Mouse (Mus musculus) heart, postnatal 0 days (tissue): ENCODE data around the gene Nckap5.

ENCODE experiments used
- CTCF ChIP-seq: IDR thresholded peaks from 2 replicates; pipeline ENCODE4 v1.5.1; 2016; ENCODE audit warnings: antibody characterized with exemption, control low read depth, low read depth
- EP300 ChIP-seq: IDR thresholded peaks from 2 replicates; pipeline ENCODE4 v1.6.1; 2016; ENCODE audit warnings: antibody characterized with exemption, low read depth

GRCm38 (mm10) chr1:126578163-126578562 lies 252.4 kb downstream of the Nckap5 start:
- TF ChIP-seq EP300 (no peak), CTCF (no peak)
